In genomic region chr9:119241169-119241865, GRCm38 (mm10) we compare ENCODE assay signal across 30 mouse cellular contexts. TPM values are rescaled to one million over a fixed set of nuclear protein-coding genes. Genes with fewer than 3 reads are reported as not detected.
"Had no signal": no experiment of that assay in that cellular context is flagged by ENCODE, and none has a peak within 500 bp of the region (broad histone marks: within the 10 kb centered on the region; RNA-seq: fewer than 3 reads in every experiment).

No protein-coding gene starts in this region.

- H3K27me3 ChIP-seq: kidney, embryonic 15.5 days; liver, embryonic 12.5 days; liver, embryonic 15.5 days; lung, embryonic 15.5 days; megakaryocyte, embryonic 14.5 days; midbrain, embryonic 13.5 days; neural tube, embryonic 12.5 days; neural tube, embryonic 15.5 days had no signal

- ATAC-seq: liver, embryonic 12.5 days; midbrain, embryonic 13.5 days; midbrain, embryonic 16.5 days had no signal

- H3K9ac ChIP-seq: kidney, embryonic 15.5 days; liver, embryonic 12.5 days; liver, embryonic 15.5 days; lung, embryonic 15.5 days; midbrain, embryonic 13.5 days; neural tube, embryonic 12.5 days; neural tube, embryonic 15.5 days had no signal

- H3K4me3 ChIP-seq: kidney, embryonic 15.5 days; left cerebral cortex, adult 2 months; liver, embryonic 12.5 days; liver, embryonic 15.5 days; lung, embryonic 15.5 days; megakaryocyte, embryonic 14.5 days; midbrain, embryonic 10.5 days; midbrain, embryonic 13.5 days; neural tube, embryonic 12.5 days; neural tube, embryonic 15.5 days had no signal

- DNase-seq: kidney, adult 8-10 months; kidney, postnatal 10 days; kidney, postnatal 36 days; layer of hippocampus, postnatal 36 days; lung, adult 18-20 months; lung, postnatal 10 days; lung, postnatal 36 days; retina, postnatal 1 day; thymus, adult 2 months; thymus, postnatal 14 days; thymus, postnatal 4 days had no signal

- H3K4me1 ChIP-seq: kidney, embryonic 15.5 days; liver, embryonic 12.5 days; liver, embryonic 15.5 days; lung, embryonic 15.5 days; megakaryocyte, embryonic 14.5 days; midbrain, embryonic 10.5 days; midbrain, embryonic 13.5 days; neural tube, embryonic 12.5 days had no signal

- H3K4me2 ChIP-seq: kidney, embryonic 15.5 days; liver, embryonic 12.5 days; liver, embryonic 15.5 days; lung, embryonic 15.5 days; midbrain, embryonic 13.5 days; neural tube, embryonic 12.5 days; neural tube, embryonic 15.5 days had no signal

- H3K27ac ChIP-seq: kidney, embryonic 15.5 days; left cerebral cortex, adult 2 months; liver, embryonic 12.5 days; liver, embryonic 15.5 days; lung, embryonic 15.5 days; midbrain, embryonic 10.5 days; midbrain, embryonic 13.5 days; neural tube, embryonic 12.5 days; neural tube, embryonic 15.5 days; stomach, postnatal 0 days had no signal

- H3K9me3 ChIP-seq: kidney, embryonic 15.5 days; liver, embryonic 12.5 days; liver, embryonic 15.5 days; lung, embryonic 15.5 days; megakaryocyte, embryonic 14.5 days; midbrain, embryonic 10.5 days; midbrain, embryonic 13.5 days; neural tube, embryonic 12.5 days; neural tube, embryonic 15.5 days had no signal

RNA-seq across cellular contexts. Expression of gene Slc22a13, which starts 32.4 kb away (rescaled TPM):
- total RNA-seq: layer of hippocampus, adult 18-20 months; layer of hippocampus, postnatal 10 days; left cerebral cortex, postnatal 10 days; left cerebral cortex, postnatal 36 days; monocyte, adult 5-6 weeks had no signal
- polyA plus RNA-seq: limb, embryonic 11.5 days; liver, embryonic 12.5 days; liver, embryonic 15.5 days; lung, embryonic 15.5 days; midbrain, embryonic 10.5 days; midbrain, embryonic 13.5 days; midbrain, embryonic 16.5 days; neural tube, embryonic 12.5 days; stomach, embryonic 14.5 days; stomach, postnatal 0 days had no signal
